Mouse (Mus musculus) induced T-regulatory cell, adult 2 months (primary cell): ENCODE measurements at regions not wholly inside any gene's neighbourhood (a gene's known extent, or its start where the extent isn't known, plus 50 kb on each side); places are given as distances from the start of the nearest gene placed in this dataset.

Experiments
- DNase-seq: peaks from one replicate; pipeline ENCODE4 v3.0.0-alpha.2; 2012; ENCODE audit warnings: low read depth

- no peak for DNase-seq
These were observed 883.8 kb downstream of the Gbe1 start for GRCm38 (mm10) chr16:71197523-71197922.

- DNase-seq, result no peak
These were observed 895.1 kb downstream of the Gbe1 start for GRCm38 (mm10) chr16:71208806-71209205.

DNA sequence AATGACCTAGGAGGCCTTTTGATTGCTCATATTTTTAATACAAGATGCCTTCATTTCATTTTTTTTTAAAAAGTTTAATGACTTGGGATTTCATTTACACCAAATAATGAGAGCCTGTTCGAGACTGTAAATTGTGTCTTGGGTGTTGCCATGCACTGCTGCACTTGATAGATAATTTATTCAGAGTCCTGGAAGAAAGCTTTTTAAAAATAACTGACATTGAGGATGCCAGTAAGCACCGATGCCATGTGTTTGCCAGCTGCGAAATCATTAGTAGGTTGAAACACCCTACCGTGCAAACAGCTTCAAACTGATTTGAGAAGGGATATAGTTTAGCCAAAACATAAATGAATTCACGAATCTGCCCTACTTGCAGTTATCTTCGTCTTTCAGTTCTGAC is 910.7 kb downstream of the Gbe1 start:
- DNase-seq, result no peak

DNA sequence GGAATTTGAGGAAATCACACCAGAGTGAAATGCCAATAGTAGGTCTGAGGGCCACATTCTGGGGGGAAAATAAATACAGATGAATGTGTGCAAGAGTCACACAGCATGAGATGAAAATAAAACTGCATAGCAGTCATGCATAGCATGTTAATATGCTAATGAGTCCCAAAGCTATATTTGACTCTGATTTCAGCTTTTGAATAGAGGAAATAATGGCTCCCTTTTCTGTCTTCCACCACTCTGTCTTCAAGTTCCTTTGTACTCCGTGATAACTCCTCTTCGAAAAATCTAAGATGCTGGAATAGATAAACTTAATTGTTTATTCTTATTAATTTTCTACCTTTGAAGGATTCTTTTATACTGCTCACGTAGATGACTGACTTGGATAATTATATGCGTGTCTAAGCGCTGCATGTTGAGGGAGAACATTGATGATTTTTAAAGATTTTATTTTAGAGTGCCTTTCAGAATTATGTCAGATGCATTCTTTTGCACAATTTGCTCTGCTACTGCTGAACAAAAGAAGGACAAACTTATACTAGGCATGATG is 916.4 kb downstream of the Gbe1 start:
- DNase-seq, result no peak

GRCm38 (mm10) chr16:71243065-71243464 is 929.3 kb downstream of the Gbe1 start:
- DNase-seq, result no peak

GRCm38 (mm10) chr16:71243480-71243879 is 929.7 kb downstream of the Gbe1 start:
- DNase-seq, result no peak

GRCm38 (mm10) chr16:71247516-71248139 is 933.9 kb downstream of the Gbe1 start:
- peak; percentile 1 for DNase-seq

DNA sequence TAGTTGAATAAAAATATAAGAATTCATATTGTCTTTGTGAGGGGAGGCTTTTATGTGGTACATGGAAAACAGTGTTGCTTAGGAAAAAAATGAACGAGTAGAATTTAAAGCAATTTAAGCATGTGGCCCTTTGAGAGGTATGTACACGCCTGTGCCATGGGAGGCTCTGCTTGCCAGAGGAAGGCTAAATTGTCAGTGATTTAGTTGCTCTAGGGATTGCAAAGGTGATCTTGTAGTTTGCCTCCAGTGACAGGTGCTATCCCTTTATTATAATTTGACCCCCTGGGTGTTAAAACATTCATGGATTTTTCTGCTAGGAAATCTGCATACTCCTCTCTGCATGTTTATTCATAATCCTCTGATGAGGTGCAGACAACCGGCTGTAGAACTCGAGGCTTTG is 942.0 kb downstream of the Gbe1 start:
- no peak for DNase-seq

DNA sequence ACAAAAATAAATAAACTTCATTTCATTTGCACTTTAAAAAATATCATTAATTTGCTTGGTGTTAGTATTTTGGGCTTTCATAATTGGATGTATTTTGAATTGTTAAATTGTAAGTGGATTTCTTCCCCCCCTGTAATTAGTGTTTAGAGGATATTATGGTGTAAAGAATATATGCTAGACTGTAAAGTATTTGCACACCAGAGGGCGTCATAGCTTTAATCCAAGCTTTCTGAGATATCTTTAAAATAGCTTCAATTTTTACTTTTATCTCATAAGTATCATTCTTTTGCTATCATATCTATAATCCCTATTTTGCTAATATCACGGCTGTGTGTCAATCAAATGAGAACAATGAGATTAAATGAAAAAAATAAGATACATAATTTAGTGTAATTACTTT is 942.4 kb downstream of the Gbe1 start:
- DNase-seq, result no peak

DNA sequence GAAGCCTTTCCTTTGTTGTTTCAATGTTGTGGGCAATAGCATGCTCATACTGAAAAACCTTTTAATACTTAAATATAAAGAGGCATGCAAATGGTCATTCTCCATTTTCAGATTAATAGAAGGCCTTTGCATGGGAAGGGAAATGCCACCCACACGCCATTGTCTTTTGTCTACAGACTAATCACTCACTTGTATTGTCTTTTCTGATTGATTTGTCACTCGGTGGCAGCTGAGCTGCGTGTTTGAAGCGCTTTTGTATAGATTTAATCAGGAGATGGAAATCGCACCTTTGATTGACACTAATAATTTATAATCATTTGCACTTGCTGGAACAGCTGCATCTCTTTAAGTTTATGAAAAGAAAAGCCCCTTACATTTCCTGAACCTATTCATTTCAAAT is 953.4 kb downstream of the Gbe1 start:
- DNase-seq, result no peak
